Mouse (Mus musculus) erythroblast, embryonic 14.5 days (primary cell): ENCODE measurements at regions not wholly inside any gene's neighbourhood (a gene's known extent, or its start where the extent isn't known, plus 50 kb on each side); places are given as distances from the start of the nearest gene placed in this dataset.

Source experiments
- GATA1 ChIP-seq: IDR thresholded peaks from 2 replicates; pipeline ENCODE4 v1.6.1; 2012; ENCODE audit warnings: low read length, inconsistent platforms, mixed read lengths
- TAL1 ChIP-seq: IDR thresholded peaks from 3 replicates; pipeline ENCODE4 v1.6.1; 2012; ENCODE audit warnings: low read length, inconsistent platforms, mixed read lengths

DNA sequence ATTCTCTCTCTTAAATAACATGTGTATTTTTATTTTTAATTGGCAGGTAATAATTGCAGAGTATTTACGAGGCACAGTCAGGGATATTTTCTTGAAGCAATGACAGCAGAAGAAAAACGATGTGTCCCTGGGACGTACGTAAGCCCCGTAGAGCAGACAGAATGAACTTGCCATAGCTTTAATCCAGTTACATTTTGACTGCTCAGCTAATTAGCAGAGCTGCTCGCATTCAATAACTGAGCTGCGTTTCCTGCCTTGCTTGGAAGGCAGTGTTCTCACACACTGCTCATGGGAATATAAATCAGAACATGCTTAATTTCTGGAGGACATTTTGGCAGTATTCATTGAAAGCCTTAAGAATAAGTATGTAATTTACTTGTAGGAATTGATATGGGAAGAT lies 78.6 kb upstream of the Auts2 start:
- no peak for TF ChIP-seq GATA1
- no peak for TF ChIP-seq TAL1
